Mouse (Mus musculus): ENCODE measurements around the gene Cd300lb.

The Cd300lb gene

GRCm38 (mm10) chr11:114883251-114883789 is 50.9 kb downstream of the Cd300lb start:
- DNase-seq (ENCODE audit: low spot score), result no peak

- no peak for DNase-seq (ENCODE audit: low spot score)
Observed at GRCm38 (mm10) chr11:114880589-114880988, 53.6 kb downstream of the Cd300lb start.

GRCm38 (mm10) chr11:114880185-114880584 is 54.0 kb downstream of the Cd300lb start:
- no peak for DNase-seq (ENCODE audit: low spot score)

- no peak for DNase-seq (ENCODE audit: low spot score)
Observed at GRCm38 (mm10) chr11:114879666-114880065, 54.5 kb downstream of the Cd300lb start.

- peak; percentile 44 for DNase-seq (ENCODE audit: low spot score)
Observed at GRCm38 (mm10) chr11:114877145-114877544, 57.0 kb downstream of the Cd300lb start.

GRCm38 (mm10) chr11:114876621-114877020 is 57.6 kb downstream of the Cd300lb start:
- no peak for DNase-seq (ENCODE audit: low spot score)

- DNase-seq (ENCODE audit: low spot score), result no peak
Observed at GRCm38 (mm10) chr11:114876176-114876575, 58.0 kb downstream of the Cd300lb start.

- DNase-seq (ENCODE audit: low spot score), result no peak
Observed at GRCm38 (mm10) chr11:114875301-114875801, 58.8 kb downstream of the Cd300lb start.

GRCm38 (mm10) chr11:114874226-114875145 is 59.7 kb downstream of the Cd300lb start:
- DNase-seq (ENCODE audit: low spot score), result no peak

- no peak for DNase-seq (ENCODE audit: low spot score)
Observed at GRCm38 (mm10) chr11:114873022-114873817, 61.0 kb downstream of the Cd300lb start.

Measured in ovary, postnatal 14 days (tissue).